Mouse (Mus musculus): ENCODE data around the gene Tex13c1. TPM values are rescaled to one million over a fixed set of nuclear protein-coding genes. Genes with fewer than 3 reads are reported as not detected.

Gene Tex13c1
- not detected for total RNA-seq (2021)
- long read RNA-seq, experiment 1, result 0 reads
- long read RNA-seq, experiment 2, result 0 reads

GRCm38 (mm10) chrX:43590860-43591259 lies at the start of gene Tex13c1:
Tex13c1 (plus strand) TSS chrX:43591160.
- no peak for DNase-seq (ENCODE audit: low spot score in 2 of 2)

Other genes with a start within 250 kb of the Tex13c1 start
- gene Tenm1, start 162.0 kb upstream of the Tex13c1 start, total RNA-seq (2021), result under 1 TPM; 0.54 to 0.99 TPM

Measured in adrenal gland, adult 18-20 months (tissue).